Mouse (Mus musculus) ES-Bruce4 (cell line): ENCODE measurements around the gene Fitm1.

Source experiments
- CTCF ChIP-seq: IDR thresholded peaks from one replicate; pipeline ENCODE4 v1.8.1; 2011; ENCODE audit warnings: low read depth, low read length
- EP300 ChIP-seq: IDR thresholded peaks from 2 replicates; pipeline ENCODE4 v1.6.1; 2011; ENCODE audit warnings: low read depth, low read length; ENCODE audit not compliant: insufficient read depth
- POLR2A ChIP-seq: IDR thresholded peaks from one replicate; pipeline ENCODE4 v1.8.1; 2011; ENCODE audit warnings: low read length; ENCODE audit not compliant: insufficient read depth

DNA sequence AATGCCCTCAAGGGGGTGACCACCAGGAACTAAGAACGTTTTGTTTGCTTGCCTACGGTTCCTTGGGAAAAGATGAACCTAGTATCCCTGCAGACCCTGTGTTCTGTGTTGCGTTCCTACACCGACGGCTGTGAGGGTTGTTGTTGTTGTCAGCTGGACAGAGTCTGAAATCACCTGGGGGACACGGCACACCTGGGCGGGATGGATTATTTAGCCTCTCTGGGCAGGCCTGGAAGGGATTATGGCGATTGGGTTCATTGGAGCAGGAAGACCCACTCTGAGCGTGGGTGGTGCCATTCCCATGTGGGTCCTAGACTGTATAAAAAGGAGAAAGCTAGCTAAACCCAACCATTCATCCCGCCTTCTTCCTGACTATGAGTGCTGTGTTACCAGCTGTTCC, 13.6 kb upstream of the Fitm1 start:
- no peak for TF ChIP-seq CTCF
- no peak for TF ChIP-seq POLR2A
- TF ChIP-seq EP300 = no peak
